Mouse (Mus musculus): ENCODE measurements around the gene Aaas. TPM values are rescaled to one million over a fixed set of nuclear protein-coding genes. Genes with fewer than 3 reads are reported as not detected.

Gene Aaas
- polyA plus RNA-seq, 1 experiment from 2014 or later, result 135 TPM

GRCm38 (mm10) chr15:102326022-102326576 lies 24.5 kb downstream of the Aaas start, which contains the start of gene Pfdn5:
Pfdn5 (plus strand) TSS chr15:102326116.
- H3K36me3 ChIP-seq (replicated peaks), result peaks cover 71% of the 10 kb centered on the region
- H3K4me3 ChIP-seq, result peak within 1 kb of the TSS; percentile 74
- H3K9me3 ChIP-seq, result no peaks in the 10 kb centered on the region
- H3K27me3 ChIP-seq (replicated peaks; ENCODE audit: low read depth, poor library complexity, severe bottlenecking), result no peaks in the 10 kb centered on the region
- peaks cover 14% of the 10 kb centered on the region for H3K4me1 ChIP-seq
- peak; percentile 88 for DNase-seq (ENCODE audit: low spot score)
- WGBS, result 1% methylated on average over 40 of the region's 40 CpGs
- peak within 1 kb of the TSS; percentile 92 for H3K27ac ChIP-seq (replicated peaks)

GRCm38 (mm10) chr15:102324654-102325473 lies 25.7 kb downstream of the Aaas start:
- Histone ChIP-seq H3K4me3 (peak overlapping the region; percentile 74), H3K36me3 (replicated peaks) (peaks cover 71% of the 10 kb centered on the region)
- WGBS, result 76% methylated on average over 12 of the region's 12 CpGs

GRCm38 (mm10) chr15:102316263-102316662 lies 34.3 kb downstream of the Aaas start:
- Histone ChIP-seq H3K27ac (replicated peaks) (no peak overlapping the region), H3K36me3 (replicated peaks) (peaks cover 96% of the 10 kb centered on the region), H3K4me1 (peaks cover 4% of the 10 kb centered on the region; the same call in 1 of the 2 replicates), H3K27me3 (replicated peaks; ENCODE audit: low read depth, poor library complexity, severe bottlenecking) (no peaks in the 10 kb centered on the region), H3K9me3 (no peaks in the 10 kb centered on the region), H3K4me3 (0 out of 2 replicates have a peak overlapping the region, but pooled peaks have one; percentile 16)
- WGBS, result 86% methylated on average over 6 of the region's 6 CpGs
- DNase-seq (ENCODE audit: low spot score), result peak; percentile 59

More at GRCm38 (mm10) chr15:102324654-102325473, 25.7 kb downstream of the Aaas start:
- Histone ChIP-seq H3K27ac (replicated peaks) (no peak overlapping the region), H3K4me1 (peaks cover 11% of the 10 kb centered on the region), H3K27me3 (replicated peaks; ENCODE audit: low read depth, poor library complexity, severe bottlenecking) (no peaks in the 10 kb centered on the region), H3K9me3 (no peaks in the 10 kb centered on the region)
- no peak for DNase-seq (ENCODE audit: low spot score)

GRCm38 (mm10) chr15:102315292-102315691 lies 35.3 kb downstream of the Aaas start:
- H3K4me3 ChIP-seq, result no peak overlapping the region
- peaks cover 4% of the 10 kb centered on the region; the same call in 1 of the 2 replicates for H3K4me1 ChIP-seq
- peaks cover 95% of the 10 kb centered on the region for H3K36me3 ChIP-seq (replicated peaks)
- 92% methylated on average over 8 of the region's 8 CpGs for WGBS
- H3K9me3 ChIP-seq, result no peaks in the 10 kb centered on the region
- H3K27ac ChIP-seq (replicated peaks), result no peak overlapping the region
- DNase-seq (ENCODE audit: low spot score), result no peak
- no peaks in the 10 kb centered on the region for H3K27me3 ChIP-seq (replicated peaks; ENCODE audit: low read depth, poor library complexity, severe bottlenecking)

GRCm38 (mm10) chr15:102311489-102311888 lies 39.1 kb downstream of the Aaas start:
- Histone ChIP-seq H3K4me1 (peaks cover 4% of the 10 kb centered on the region; the same call in 1 of the 2 replicates), H3K27me3 (replicated peaks; ENCODE audit: low read depth, poor library complexity, severe bottlenecking) (no peaks in the 10 kb centered on the region), H3K4me3 (no peak overlapping the region), H3K27ac (replicated peaks) (no peak overlapping the region), H3K9me3 (no peaks in the 10 kb centered on the region), H3K36me3 (replicated peaks) (peaks cover 97% of the 10 kb centered on the region)
- no peak for DNase-seq (ENCODE audit: low spot score)

GRCm38 (mm10) chr15:102310074-102310845 lies 40.3 kb downstream of the Aaas start:
- DNase-seq (ENCODE audit: low spot score), result no peak
- Histone ChIP-seq H3K27me3 (replicated peaks; ENCODE audit: low read depth, poor library complexity, severe bottlenecking) (no peaks in the 10 kb centered on the region), H3K27ac (replicated peaks) (no peak overlapping the region), H3K4me3 (no peak overlapping the region), H3K36me3 (replicated peaks) (peaks cover 97% of the 10 kb centered on the region), H3K4me1 (no peaks in the 10 kb centered on the region), H3K9me3 (no peaks in the 10 kb centered on the region)
- WGBS, result 80% methylated on average over 10 of the region's 10 CpGs

GRCm38 (mm10) chr15:102308717-102309116 lies 41.9 kb downstream of the Aaas start:
- no peaks in the 10 kb centered on the region for H3K4me1 ChIP-seq
- no peak overlapping the region for H3K4me3 ChIP-seq
- no peak for DNase-seq (ENCODE audit: low spot score)
- H3K36me3 ChIP-seq (replicated peaks), result peaks cover 97% of the 10 kb centered on the region
- no peak overlapping the region for H3K27ac ChIP-seq (replicated peaks)
- H3K27me3 ChIP-seq (replicated peaks; ENCODE audit: low read depth, poor library complexity, severe bottlenecking), result no peaks in the 10 kb centered on the region
- 87% methylated on average over 9 of the region's 9 CpGs for WGBS
- H3K9me3 ChIP-seq, result no peaks in the 10 kb centered on the region

- H3K27me3 ChIP-seq (replicated peaks; ENCODE audit: low read depth, poor library complexity, severe bottlenecking), result no peaks in the 10 kb centered on the region
- 0 out of 2 replicates have a peak, but pooled peaks cover 6% of the 10 kb centered on the region for H3K4me1 ChIP-seq
- H3K36me3 ChIP-seq (replicated peaks), result peaks cover 95% of the 10 kb centered on the region
- H3K27ac ChIP-seq (replicated peaks), result no peak overlapping the region
- no peak overlapping the region for H3K4me3 ChIP-seq
- DNase-seq (ENCODE audit: low spot score), result no peak
- 89% methylated on average over 6 of the region's 6 CpGs for WGBS
- no peaks in the 10 kb centered on the region for H3K9me3 ChIP-seq
Measured at GRCm38 (mm10) chr15:102302542-102302941, 48.0 kb downstream of the Aaas start.

GRCm38 (mm10) chr15:102296368-102297006 lies 54.1 kb downstream of the Aaas start:
- Histone ChIP-seq H3K36me3 (replicated peaks) (peaks cover 37% of the 10 kb centered on the region), H3K27ac (replicated peaks) (peak overlapping the region; percentile 82), H3K4me3 (peak overlapping the region; percentile 89), H3K4me1 (peaks cover 20% of the 10 kb centered on the region), H3K27me3 (replicated peaks; ENCODE audit: low read depth, poor library complexity, severe bottlenecking) (no peaks in the 10 kb centered on the region), H3K9me3 (no peaks in the 10 kb centered on the region)
- WGBS, result 5% methylated on average over 24 of the region's 24 CpGs
- DNase-seq (ENCODE audit: low spot score), result no peak

GRCm38 (mm10) chr15:102295633-102296367 lies 54.8 kb downstream of the Aaas start, which contains the start of gene Espl1:
Espl1 (plus strand) TSS chr15:102296266.
- peaks cover 30% of the 10 kb centered on the region for H3K36me3 ChIP-seq (replicated peaks)
- DNase-seq (ENCODE audit: low spot score), result peak; percentile 97
- H3K9me3 ChIP-seq, result no peaks in the 10 kb centered on the region
- whole genome bisulfite sequencing, result 8% methylated on average over 25 of the region's 25 CpGs
- peak within 1 kb of the TSS; percentile 83 for H3K27ac ChIP-seq (replicated peaks)
- no peaks in the 10 kb centered on the region for H3K27me3 ChIP-seq (replicated peaks; ENCODE audit: low read depth, poor library complexity, severe bottlenecking)
- H3K4me3 ChIP-seq, result peak within 1 kb of the TSS; percentile 89
- H3K4me1 ChIP-seq, result peaks cover 20% of the 10 kb centered on the region
